Mouse (Mus musculus) heart, adult 2 months (tissue): ENCODE measurements at regions not wholly inside any gene's neighbourhood (a gene's known extent, or its start where the extent isn't known, plus 50 kb on each side); places are given as distances from the start of the nearest gene placed in this dataset.

Experiments used
- CTCF ChIP-seq: fragments of 200-600 bp; IDR thresholded peaks from 2 replicates; pipeline ENCODE4 v1.8.1; 2022; ENCODE audit warnings: antibody characterized with exemption, mild to moderate bottlenecking, moderate library complexity
- EP300 ChIP-seq: fragments of 200-500 bp; IDR thresholded peaks from 2 replicates; pipeline ENCODE4 v1.6.1; 2011; ENCODE audit warnings: low read depth, low read length, control low read depth; ENCODE audit not compliant: insufficient read depth
- POLR2A ChIP-seq: fragments of 200-500 bp; IDR thresholded peaks from 2 replicates; pipeline ENCODE4 v1.6.1; 2011; ENCODE audit warnings: mild to moderate bottlenecking, low read depth, low read length, control low read depth; ENCODE audit not compliant: insufficient read depth

GRCm38 (mm10) chr13:101049511-101049910, 216.3 kb upstream of the Slc30a5 start:
- no peak for TF ChIP-seq POLR2A
- no peak for TF ChIP-seq CTCF
- no peak for TF ChIP-seq EP300
